ENCODE assay signal across 9 mouse cellular contexts in genomic region chr1:155784343-155785205, GRCm38 (mm10). TPM values are rescaled to one million over a fixed set of nuclear protein-coding genes. Genes with fewer than 3 reads are reported as not detected.
DNase-seq lines count a peak whose midpoint lies in the region; ATAC-seq and TF ChIP-seq lines count a peak whose summit lies in the region.
"Had no signal": no experiment of that assay in that cellular context is flagged by ENCODE, and none has a peak within 500 bp of the region (broad histone marks: within the 10 kb centered on the region; RNA-seq: fewer than 3 reads in every experiment).

No protein-coding gene starts in this region.

- no peak for ATAC-seq in heart, embryonic 13.5 days (ENCODE audit: extremely low read depth, insufficient number of reproducible peaks, low FRiP score, low TSS enrichment)
- ATAC-seq in kidney, embryonic 14.5 days (ENCODE audit: low FRiP score, low TSS enrichment) = peak; percentile 45; the same call in 1 of the 2 replicates
- ATAC-seq in neutrophil, adult 5-6 weeks (ENCODE audit: extremely low read depth, insufficient number of reproducible peaks, low FRiP score, poor library complexity, severe bottlenecking) = peak; percentile 37; the same call in 1 of the 2 replicates

- H3K36me3 ChIP-seq in heart, embryonic 13.5 days = peaks cover 85% of the 10 kb centered on the region
- peaks cover 21% of the 10 kb centered on the region for H3K36me3 ChIP-seq in kidney, embryonic 14.5 days (ENCODE audit: control insufficient read depth, insufficient read depth, low read length)

- H3K4me3 ChIP-seq in heart, embryonic 13.5 days = no peak overlapping the region
- H3K4me3 ChIP-seq in kidney, embryonic 14.5 days (ENCODE audit: low read length) = no peak overlapping the region
- no peak overlapping the region for H3K4me3 ChIP-seq in lung, adult 2 months (replicated peaks; ENCODE audit: extremely low read depth, low read depth, low read length)
- H3K4me3 ChIP-seq: myocyte had no signal

- peak; percentile 55 for DNase-seq in B cell, adult 2 months
- DNase-seq in NIH3T3 (ENCODE audit: low read depth) = peak; percentile 75
- DNase-seq in embryo, embryonic 11 days = peak; percentile 72
- DNase-seq in lung, adult 2 months = peak; percentile 49
- DNase-seq in thymus, postnatal 25 days = peak; percentile 52

- peak; percentile 74 for TF ChIP-seq CTCF in lung, adult 2 months (IDR thresholded peaks at IDR 0.05; ENCODE audit: insufficient read depth, low read length)

- no peak overlapping the region for H3K27ac ChIP-seq in heart, embryonic 13.5 days (replicated peaks)
- H3K27ac ChIP-seq in kidney, embryonic 14.5 days (ENCODE audit: low read depth, low read length) = no peak overlapping the region

- peak overlapping the region; percentile 38 for H3K4me2 ChIP-seq in heart, embryonic 13.5 days
- H3K4me2 ChIP-seq in kidney, embryonic 14.5 days (replicated peaks; ENCODE audit: low read depth, low read length) = 0 out of 2 replicates have a peak overlapping the region, but pooled peaks have one; percentile 10

- H3K9ac ChIP-seq in heart, embryonic 13.5 days = peak overlapping the region; percentile 33; the same call in 1 of the 2 replicates
- no peak overlapping the region for H3K9ac ChIP-seq in kidney, embryonic 14.5 days (ENCODE audit: low read depth, low read length)

- peaks cover 10% of the 10 kb centered on the region for H3K4me1 ChIP-seq in heart, embryonic 13.5 days
- peaks cover 3% of the 10 kb centered on the region; the same call in 1 of the 2 replicates for H3K4me1 ChIP-seq in kidney, embryonic 14.5 days (ENCODE audit: control insufficient read depth, insufficient read depth, low read length)
- no peaks in the 10 kb centered on the region for H3K4me1 ChIP-seq in lung, adult 2 months (ENCODE audit: control insufficient read depth, insufficient read depth, low read length)

- 22% methylated on average over 19 of the region's 19 CpGs for WGBS in heart, embryonic 13.5 days
- 28% methylated on average over 19 of the region's 19 CpGs for WGBS in kidney, embryonic 14.5 days
- WGBS in lung, adult 2 months = 39% methylated on average over 19 of the region's 19 CpGs

- no peaks in the 10 kb centered on the region for H3K9me3 ChIP-seq in heart, embryonic 13.5 days
- 0 out of 2 replicates have a peak, but pooled peaks cover 5% of the 10 kb centered on the region for H3K9me3 ChIP-seq in kidney, embryonic 14.5 days (ENCODE audit: control insufficient read depth, low read length)

- no peak for TF ChIP-seq POLR2A in lung, adult 2 months (IDR thresholded peaks at IDR 0.05; ENCODE audit: borderline replicate concordance, extremely low read depth, low read depth, low read length)

- H3K27me3 ChIP-seq in heart, embryonic 13.5 days (replicated peaks) = no peaks in the 10 kb centered on the region
- H3K27me3 ChIP-seq in kidney, embryonic 14.5 days (ENCODE audit: control insufficient read depth, insufficient read depth, low read length) = no peaks in the 10 kb centered on the region

RNA-seq across cellular contexts. Expression of gene Qsox1, which starts 28.1 kb away (rescaled TPM):
- polyA plus RNA-seq in heart, embryonic 13.5 days (2015; fragmentation: Nextera tagmentation; extraction: Ambion mirVana) = 26.2 and 29.2 TPM in 2 replicates
- 11.0 and 13.5 TPM in 2 replicates for polyA plus RNA-seq in kidney, embryonic 14.5 days (2014; fragmentation: Nextera tagmentation; extraction: Ambion mirVana)
- polyA plus RNA-seq in lung, adult 2 months (2012; rRNA removed) = 170 and 171 TPM in 2 replicates
- 20.0 and 21.1 TPM in 2 replicates for total RNA-seq in neutrophil, adult 5-6 weeks (2017)

RNA-seq across cellular contexts. Expression of gene Lhx4, which starts 33.1 kb away (rescaled TPM):
- not detected in 2 replicates for polyA plus RNA-seq in heart, embryonic 13.5 days (2015; fragmentation: Nextera tagmentation; extraction: Ambion mirVana)
- 0.08 TPM in 1 of 2 replicates, not detected in the other for polyA plus RNA-seq in kidney, embryonic 14.5 days (2014; fragmentation: Nextera tagmentation; extraction: Ambion mirVana)
- not detected in 2 replicates for polyA plus RNA-seq in lung, adult 2 months (2012; rRNA removed)
- not detected in 2 replicates for total RNA-seq in neutrophil, adult 5-6 weeks (2017)
